Mouse (Mus musculus): ENCODE measurements around the gene Aars.

Gene Aars

DNA sequence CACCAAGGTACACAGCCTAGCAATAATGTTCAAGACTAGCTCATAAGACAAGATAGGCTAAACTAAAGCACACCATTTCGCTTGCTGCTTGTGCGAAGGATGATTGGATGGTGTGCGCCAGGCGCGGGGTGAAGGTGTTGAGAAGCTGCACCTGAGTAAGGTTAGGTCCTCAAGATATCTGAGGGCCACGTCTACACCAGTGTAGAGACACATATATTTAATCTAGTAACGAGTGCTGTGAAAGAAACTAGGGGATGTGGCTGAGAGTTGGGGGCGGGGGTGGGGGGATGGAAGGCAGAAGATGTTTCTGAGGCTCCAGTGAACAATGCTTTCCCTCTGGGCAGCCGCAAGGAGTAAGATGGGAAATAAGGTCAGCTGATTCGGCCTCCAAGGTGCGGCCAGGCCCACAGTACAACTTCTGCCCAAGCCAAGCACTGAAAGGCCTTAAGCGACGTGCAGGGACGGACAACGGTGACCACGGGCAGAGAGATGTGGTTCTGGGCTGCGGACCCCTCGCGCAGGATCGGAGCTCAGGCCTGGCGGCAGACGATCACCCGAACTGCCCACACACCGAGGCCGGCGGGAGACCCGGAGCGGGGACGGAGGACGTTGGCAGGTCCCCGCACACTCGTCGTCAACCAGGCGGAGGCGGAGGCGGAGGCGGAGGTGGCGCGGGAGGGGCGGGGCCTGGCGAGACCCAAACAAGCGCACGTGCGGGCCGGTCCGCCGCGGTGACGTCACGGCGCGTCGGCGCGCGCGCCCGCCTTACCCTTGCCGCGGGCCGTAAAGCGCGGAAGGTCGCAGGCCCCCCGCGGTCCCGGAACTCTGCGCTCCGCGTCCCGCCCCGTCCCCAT, 61.1 kb downstream of the Aars start, which contains the start of gene Pdpr:
Gene Pdpr (plus strand): TSS at position 766 of the 854 bp plus-strand sequence.
- peak; percentile 71 to 85 for DNase-seq (ENCODE audit: low spot score in 2 of 2)

- peak in 1 of 2 experiments; percentile 13 for DNase-seq (ENCODE audit: low spot score in 2 of 2)
These were observed 61.9 kb downstream of the Aars start for GRCm38 (mm10) chr8:111094719-111095302.
